Mouse (Mus musculus) kidney, postnatal 14 days (tissue): ENCODE results near the gene Pole2.
"Not testable (repeated sequence)": the region's sequence is repeated elsewhere in the genome, so short reads cannot be mapped to it uniquely, and the experiment has no call there.

Experiments used
- DNase-seq: peaks from one replicate; pipeline ENCODE4 v3.0.0; 2022; ENCODE audit warnings: mixed read lengths

Gene Pole2

DNA sequence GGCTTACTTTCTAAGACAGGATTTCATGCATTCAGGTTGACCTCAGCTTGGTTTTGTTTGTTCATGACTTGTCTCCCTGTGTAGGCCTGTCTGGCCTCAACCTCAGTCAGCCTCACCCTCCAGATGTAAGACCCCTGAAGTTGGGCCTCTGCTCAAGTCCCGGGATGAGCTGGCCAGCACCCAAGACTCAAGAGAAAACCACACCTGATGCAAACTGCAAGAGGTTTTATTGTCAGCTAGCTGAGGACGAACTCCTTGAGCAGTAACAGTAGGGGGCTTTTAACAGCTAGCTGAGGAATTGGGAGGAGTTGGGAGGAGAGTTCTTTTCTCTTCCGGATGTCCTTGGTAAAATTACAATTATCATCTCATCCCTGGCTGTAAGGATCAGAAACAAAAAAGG, 50.5 kb downstream of the Pole2 start:
- DNase-seq, result no peak

- no peak for DNase-seq
Measured at GRCm38 (mm10) chr12:69175975-69176374, 52.0 kb downstream of the Pole2 start.

DNA sequence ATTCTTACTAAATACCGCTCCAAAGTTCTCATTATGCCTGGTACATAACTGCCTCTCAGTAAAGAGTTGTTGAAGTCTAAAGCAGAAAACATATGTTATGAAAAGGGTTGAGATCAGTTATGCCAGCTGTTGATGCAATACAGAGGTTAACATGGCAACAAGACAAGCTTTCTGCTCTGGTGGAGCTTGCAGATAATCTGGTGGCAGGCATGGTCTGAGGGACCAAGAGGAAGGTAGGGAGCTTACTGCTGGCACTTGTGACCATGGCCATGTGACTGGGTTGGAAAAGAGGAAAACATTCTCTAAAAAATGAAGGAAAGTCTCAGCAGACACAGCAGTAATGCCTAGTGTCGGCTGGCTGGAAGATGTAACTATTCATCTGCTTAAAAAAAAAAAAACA, 56.7 kb downstream of the Pole2 start:
- DNase-seq, result no peak

- peak; percentile 90 for DNase-seq
Measured at GRCm38 (mm10) chr12:69168461-69169106, 59.4 kb downstream of the Pole2 start, which contains the start of gene Lrr1. Gene Lrr1, plus strand, starts transcription at chr12:69168814.

- DNase-seq, result no peak
Measured at GRCm38 (mm10) chr12:69167656-69168460, 60.1 kb downstream of the Pole2 start.

- not testable (repeated sequence) for DNase-seq
Measured at GRCm38 (mm10) chr12:69166861-69167581, 61.0 kb downstream of the Pole2 start.

- no peak for DNase-seq
Measured at GRCm38 (mm10) chr12:69164904-69165303, 63.1 kb downstream of the Pole2 start.

- not testable (repeated sequence) for DNase-seq
Measured at GRCm38 (mm10) chr12:69163586-69163985, 64.4 kb downstream of the Pole2 start.

DNA sequence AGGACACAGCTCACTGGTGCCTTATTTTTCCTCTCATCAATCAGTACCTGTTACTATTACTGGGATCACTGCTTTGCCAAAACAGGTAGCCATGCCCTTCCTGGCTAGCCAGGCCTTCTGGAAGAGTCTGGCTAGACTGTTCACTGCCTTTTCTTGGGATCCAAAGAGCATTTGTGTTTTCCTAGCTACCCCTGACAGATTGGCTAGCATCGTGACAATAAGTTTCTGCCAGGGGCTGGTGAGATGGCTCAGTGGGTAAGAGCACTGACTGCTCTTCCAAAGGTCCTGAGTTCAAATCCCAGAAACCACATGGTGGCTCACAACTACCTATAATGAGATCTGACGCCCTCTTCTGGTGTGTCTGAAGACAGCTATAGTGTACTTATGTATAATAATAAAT, 67.3 kb downstream of the Pole2 start:
- DNase-seq, result not testable (repeated sequence)

DNA sequence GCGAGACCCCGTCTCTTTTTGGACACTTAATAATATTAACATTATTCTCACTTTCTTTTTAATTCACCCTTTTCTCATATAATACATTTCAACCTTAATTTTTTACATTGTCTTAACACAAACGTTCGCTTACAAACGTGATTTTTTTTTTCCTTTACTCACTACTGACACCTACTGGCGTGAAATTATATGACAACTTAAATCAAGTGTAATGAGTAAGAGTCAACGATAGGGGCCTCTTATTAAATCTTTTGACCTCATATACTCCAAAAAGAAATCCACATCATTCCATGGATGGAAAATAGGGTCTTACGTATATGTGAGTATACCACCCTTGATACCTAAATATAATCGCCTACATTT, 68.4 kb downstream of the Pole2 start:
- peak; percentile 28 for DNase-seq

- peak; percentile 99 for DNase-seq
Measured at GRCm38 (mm10) chr12:69158765-69159577, 69.0 kb downstream of the Pole2 start, which contains the start of gene Rps29. Gene Rps29, minus strand, starts transcription at chr12:69159186.

- DNase-seq, result no peak
Measured at GRCm38 (mm10) chr12:69158366-69158764, 69.6 kb downstream of the Pole2 start.

GRCm38 (mm10) chr12:69157107-69157506, 70.9 kb downstream of the Pole2 start:
- DNase-seq, result no peak

DNA sequence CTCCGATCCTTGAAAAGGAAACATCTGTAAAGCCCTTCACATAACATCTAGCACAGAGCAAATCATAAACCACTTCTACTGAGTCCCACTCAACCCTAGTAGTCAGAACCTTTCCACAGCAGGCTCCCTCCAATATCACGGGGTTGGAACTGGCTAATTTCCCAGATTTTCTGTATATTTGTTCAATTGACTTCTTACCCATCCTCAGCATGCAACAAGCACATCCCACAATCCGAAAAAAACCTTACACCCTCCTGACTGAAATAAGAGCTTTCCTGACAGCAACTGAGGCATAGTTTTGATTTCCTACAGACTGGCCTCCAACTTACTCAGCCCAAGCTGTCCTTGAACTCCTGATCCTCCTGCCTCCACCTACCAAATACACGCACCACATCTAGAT, 71.6 kb downstream of the Pole2 start:
- DNase-seq, result no peak

GRCm38 (mm10) chr12:69155923-69156322, 72.1 kb downstream of the Pole2 start:
- no peak for DNase-seq
